Mouse (Mus musculus) kidney, adult 10 weeks (tissue): Measurements from ENCODE around the gene Glipr1l3. TPM values are rescaled to one million over a fixed set of nuclear protein-coding genes. Genes with fewer than 3 reads are reported as not detected.

Experiments
- polyA plus RNA-seq: library from polyadenylated mRNA; stranded (reverse); fragments of 350-450 nt; fragmentation: Illumina TruSeq; extraction: RNeasy Lipid Tissue Mini Kit (QIAGEN cat#74804); gene quantifications from one replicate; pipeline ENCODE4 v1.2.3, GENCODE M21; 2014; ENCODE audit warnings: low read depth, low replicate concordance

Gene Glipr1l3
- not detected for polyA plus RNA-seq

DNA sequence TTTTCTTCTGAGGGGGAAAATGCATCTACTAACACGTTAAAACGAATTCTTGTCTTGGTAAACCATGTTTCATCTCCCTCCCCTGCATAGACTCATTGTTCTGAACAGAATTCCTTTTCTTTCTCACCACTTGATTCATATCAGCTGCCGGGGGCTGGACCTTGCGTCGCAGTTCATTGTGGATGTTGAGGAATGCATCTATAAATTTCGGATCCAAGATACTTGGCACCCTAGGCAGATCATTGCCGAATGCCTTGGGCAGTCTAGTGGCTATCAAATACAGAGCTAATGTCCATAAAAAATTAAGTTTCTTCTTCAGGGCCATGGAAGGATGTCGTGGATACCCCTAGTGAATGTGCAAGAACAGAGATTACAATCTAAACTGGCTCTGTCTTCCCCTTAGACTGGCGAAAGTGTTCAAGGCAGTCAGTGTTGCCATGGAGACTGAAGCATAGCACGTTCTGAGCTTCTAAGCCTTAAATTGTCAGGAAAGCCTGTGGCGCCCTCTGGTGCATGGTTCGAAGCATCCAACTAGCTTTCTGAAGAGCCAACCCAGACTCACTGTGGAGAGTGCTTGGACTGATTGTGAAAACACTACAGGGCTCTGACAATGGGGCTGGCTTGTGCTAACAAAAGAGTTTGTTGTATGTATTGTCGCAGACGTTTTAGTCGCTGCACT lies at the start of gene Glipr1l3:
Gene Glipr1l3, minus strand, starts transcription at position 446 of the 679 bp plus-strand sequence.

DNA sequence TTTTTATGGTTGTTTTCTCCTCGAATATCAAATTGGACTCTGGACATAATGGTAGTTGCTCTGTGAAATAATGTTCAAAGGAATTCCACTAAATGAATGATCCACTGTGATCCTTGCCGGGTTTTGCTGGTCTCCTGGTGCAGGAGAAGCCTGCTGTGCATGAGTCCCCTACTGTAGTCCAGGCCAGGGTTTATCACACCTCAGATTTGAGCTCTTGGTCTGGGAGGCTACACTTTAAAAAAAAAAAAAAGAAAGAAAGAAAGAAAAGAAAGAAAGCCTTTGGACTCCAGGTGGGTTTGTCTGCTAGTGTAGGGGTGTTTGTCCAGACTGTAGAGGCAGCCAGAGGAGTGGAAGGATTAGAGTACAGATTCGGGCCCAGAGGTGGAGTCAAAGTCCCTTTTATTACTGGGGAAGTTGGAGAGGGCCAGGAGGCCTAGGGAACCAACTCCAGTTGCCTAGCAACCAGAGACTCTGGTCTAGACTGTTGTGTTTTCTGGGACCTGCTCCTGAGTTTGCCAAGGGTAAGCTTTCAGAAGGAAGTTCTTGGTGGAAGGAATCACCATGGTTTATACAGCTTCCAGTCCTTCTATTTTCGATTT lies 3.1 kb upstream of the Glipr1l3 start, which contains the start of gene Caps2:
Gene Caps2, plus strand, starts transcription at position 454 of the 599 bp plus-strand sequence.

Other genes with a start within 250 kb of the Glipr1l3 start
- gene Krr1, start 187.7 kb downstream of the Glipr1l3 start, polyA plus RNA-seq: 48.1 TPM
- 4.7 TPM for gene Glipr1, start 157.7 kb downstream of the Glipr1l3 start, polyA plus RNA-seq
- gene Glipr1l1, start 100.1 kb downstream of the Glipr1l3 start, polyA plus RNA-seq: not detected
- not detected for gene Glipr1l2, start 77.0 kb downstream of the Glipr1l3 start, polyA plus RNA-seq
- gene Caps2, start 3.3 kb upstream of the Glipr1l3 start, polyA plus RNA-seq: 0.81 TPM
- 3.8 TPM for gene Kcnc2, start 110.8 kb upstream of the Glipr1l3 start, polyA plus RNA-seq